Mouse (Mus musculus): ENCODE measurements around the gene Psrc1. TPM values are rescaled to one million over a fixed set of nuclear protein-coding genes. Genes with fewer than 3 reads are reported as not detected.
A peak's percentile ranks its signal among the peaks of the same experiment; 100 is the strongest.

Gene Psrc1
- polyA plus RNA-seq, 1 experiment from 2014 or later: 31.2 TPM

DNA sequence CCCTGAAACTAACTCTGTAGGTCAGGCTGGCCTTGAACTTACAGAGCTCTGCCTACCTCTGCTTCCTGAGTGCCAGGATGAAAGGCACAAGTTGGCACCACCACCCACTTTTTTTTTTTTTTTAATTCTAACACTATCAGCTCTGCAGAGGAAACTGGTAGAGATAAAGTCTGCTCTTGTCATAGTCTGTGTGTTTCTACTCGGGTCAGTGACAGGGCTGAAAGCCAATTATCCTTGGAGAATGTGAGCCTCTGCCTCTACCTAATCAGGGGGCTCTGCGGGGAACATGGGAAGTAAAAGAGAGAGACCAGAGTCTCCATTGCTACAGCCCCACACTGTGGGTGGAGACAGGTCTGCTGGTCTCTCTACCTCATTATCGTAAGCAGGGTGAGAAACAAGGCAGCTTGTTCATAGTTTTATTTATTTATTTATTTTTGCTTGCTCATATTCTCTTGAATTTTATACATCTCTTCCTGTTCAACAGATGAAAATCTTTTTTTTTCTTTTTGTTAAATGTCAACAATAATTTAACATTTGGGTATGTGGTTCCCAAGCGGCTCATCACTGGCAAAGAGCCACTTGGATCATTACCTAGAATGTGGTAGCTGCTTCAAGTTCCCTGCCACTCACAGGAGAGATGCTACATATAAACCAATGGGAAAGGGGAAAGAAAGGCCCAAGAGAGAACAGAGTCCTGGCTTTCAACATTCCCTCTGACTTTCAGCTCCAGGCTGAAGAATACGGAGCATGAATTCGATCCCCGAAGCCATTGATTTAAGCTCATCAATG, 4.6 kb upstream of the Psrc1 start:
- Histone ChIP-seq H3K4me1 (ENCODE audit: control insufficient read depth, insufficient read depth, low read length) (peaks cover 19% of the 10 kb centered on the region), H3K36me3 (ENCODE audit: control insufficient read depth, insufficient read depth, low read length) (no peaks in the 10 kb centered on the region), H3K4me2 (ENCODE audit: low read depth, low read length) (no peak overlapping the region), H3K27me3 (replicated peaks; ENCODE audit: control insufficient read depth, insufficient read depth, low read length) (no peaks in the 10 kb centered on the region), H3K9ac (ENCODE audit: low read depth, low read length) (no peak overlapping the region), H3K4me3 (ENCODE audit: low read depth, low read length) (no peak overlapping the region), H3K27ac (replicated peaks; ENCODE audit: low read depth, low read length) (no peak overlapping the region), H3K9me3 (ENCODE audit: control insufficient read depth, low read length) (no peaks in the 10 kb centered on the region)
- ATAC-seq (ENCODE audit: low read depth): no peak
- DNase-seq (ENCODE audit: low spot score): peak; percentile 68
- WGBS: 53% methylated on average over 7 of the region's 7 CpGs

DNA sequence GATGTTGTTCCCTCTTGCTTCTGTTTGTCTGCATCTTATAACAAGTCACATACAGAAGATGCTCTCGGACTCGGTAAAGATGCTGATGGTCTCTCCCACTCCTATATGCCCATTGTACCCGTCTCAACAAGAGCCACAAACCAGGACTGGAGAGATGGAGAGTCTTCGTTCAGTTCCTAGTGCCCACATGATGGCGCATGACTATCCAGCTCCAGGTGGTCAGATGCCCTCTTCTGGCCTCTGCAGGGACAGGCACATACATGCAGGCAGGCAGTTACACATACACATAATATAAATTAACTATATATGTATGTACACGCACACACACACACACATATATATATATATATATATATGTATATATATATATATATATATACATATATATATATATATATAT, 2.9 kb upstream of the Psrc1 start:
- Histone ChIP-seq H3K27ac (replicated peaks; ENCODE audit: low read depth, low read length) (no peak overlapping the region), H3K4me1 (ENCODE audit: control insufficient read depth, insufficient read depth, low read length) (peaks cover 31% of the 10 kb centered on the region), H3K4me2 (ENCODE audit: low read depth, low read length) (no peak overlapping the region), H3K9me3 (ENCODE audit: control insufficient read depth, low read length) (no peaks in the 10 kb centered on the region), H3K9ac (ENCODE audit: low read depth, low read length) (no peak overlapping the region), H3K36me3 (ENCODE audit: control insufficient read depth, insufficient read depth, low read length) (no peaks in the 10 kb centered on the region), H3K4me3 (ENCODE audit: low read depth, low read length) (no peak overlapping the region), H3K27me3 (replicated peaks; ENCODE audit: control insufficient read depth, insufficient read depth, low read length) (no peaks in the 10 kb centered on the region)
- DNase-seq (ENCODE audit: low spot score) (no peak), ATAC-seq (ENCODE audit: low read depth) (no peak)
- WGBS: 77% methylated on average over 6 of the region's 6 CpGs

DNA sequence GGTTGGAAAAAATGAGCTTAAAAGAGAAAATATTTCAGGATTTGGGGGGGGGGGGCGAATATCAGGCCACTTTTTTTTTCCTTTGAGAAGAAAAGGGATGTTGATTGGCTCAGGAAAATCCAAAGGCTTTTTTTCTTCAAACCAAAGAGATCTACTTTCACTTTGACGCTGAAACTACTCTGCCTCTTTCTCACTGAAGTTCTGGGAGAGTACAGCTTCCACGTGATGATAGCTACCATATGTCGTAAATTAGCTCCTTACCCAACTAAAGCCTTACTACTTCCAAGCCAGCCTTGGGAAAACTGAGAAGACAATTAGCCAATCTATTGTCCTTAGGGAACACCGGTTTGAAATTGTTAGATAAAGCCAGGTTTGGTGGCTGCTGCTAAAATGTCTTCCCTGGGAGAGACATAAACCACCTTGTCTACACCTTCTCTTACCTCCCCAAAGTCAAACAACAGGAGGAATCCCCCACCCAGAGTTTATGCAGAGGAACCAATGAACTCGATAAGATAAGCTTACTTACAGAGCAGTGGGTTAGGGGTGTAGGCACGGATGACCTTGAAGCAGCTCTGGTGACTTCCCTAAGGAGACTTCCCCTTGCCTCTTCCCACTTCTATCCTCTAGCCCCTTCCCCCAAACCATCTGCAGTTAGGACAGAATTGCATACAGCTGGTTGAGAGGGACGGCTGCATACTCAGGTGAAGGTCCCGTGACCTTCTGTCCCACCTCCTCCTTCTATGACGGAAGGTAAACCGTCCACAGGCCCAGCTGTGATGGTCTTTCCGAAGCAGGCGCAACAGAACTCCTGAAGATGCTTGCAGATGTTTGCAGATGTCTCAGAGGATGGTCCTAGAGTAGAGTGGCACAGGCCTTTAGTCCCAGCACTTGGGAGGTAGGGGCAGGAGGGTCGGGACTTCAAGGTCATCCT, 1.4 kb upstream of the Psrc1 start:
- peak; percentile 85 for DNase-seq (ENCODE audit: low spot score)
- Histone ChIP-seq H3K4me1 (ENCODE audit: control insufficient read depth, insufficient read depth, low read length) (peaks cover 31% of the 10 kb centered on the region), H3K4me3 (ENCODE audit: low read depth, low read length) (peak overlapping the region; percentile 56), H3K9me3 (ENCODE audit: control insufficient read depth, low read length) (no peaks in the 10 kb centered on the region), H3K27me3 (replicated peaks; ENCODE audit: control insufficient read depth, insufficient read depth, low read length) (no peaks in the 10 kb centered on the region), H3K9ac (ENCODE audit: low read depth, low read length) (peak overlapping the region; percentile 53), H3K36me3 (ENCODE audit: control insufficient read depth, insufficient read depth, low read length) (peaks cover 5% of the 10 kb centered on the region; the same call in 1 of the 2 replicates), H3K27ac (replicated peaks; ENCODE audit: low read depth, low read length) (peak overlapping the region; percentile 62), H3K4me2 (ENCODE audit: low read depth, low read length) (peak overlapping the region; percentile 65)
- WGBS: 34% methylated on average over 14 of the region's 14 CpGs
- ATAC-seq (ENCODE audit: low read depth): no peak

DNA sequence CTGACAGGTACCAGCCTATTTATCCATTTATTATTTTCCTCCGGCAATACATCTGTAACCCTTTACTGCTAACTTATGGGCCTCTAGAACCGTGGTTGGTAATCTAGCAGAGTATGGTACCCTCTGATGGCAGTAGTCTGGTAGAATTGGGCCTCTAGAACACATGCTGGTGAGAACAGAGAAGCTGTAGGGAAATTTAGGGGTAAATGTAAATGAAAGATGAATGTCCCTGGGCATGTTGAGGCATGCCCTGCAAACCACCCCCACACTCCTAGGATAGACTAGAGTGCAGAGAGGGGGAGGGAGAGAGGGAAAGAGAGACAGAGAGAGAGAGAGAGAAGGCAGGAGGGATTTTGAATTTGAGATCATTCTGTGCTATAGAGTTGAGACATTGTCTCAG, 786 bp downstream of the Psrc1 start:
- no peak for ATAC-seq (ENCODE audit: low read depth)
- no peak overlapping the region for H3K27ac ChIP-seq (replicated peaks; ENCODE audit: low read depth, low read length)
- DNase-seq (ENCODE audit: low spot score): no peak
- H3K4me1 ChIP-seq (ENCODE audit: control insufficient read depth, insufficient read depth, low read length): peaks cover 36% of the 10 kb centered on the region
- peak overlapping the region; percentile 52 for H3K9ac ChIP-seq (ENCODE audit: low read depth, low read length)
- H3K4me3 ChIP-seq (ENCODE audit: low read depth, low read length): peak overlapping the region; percentile 56
- H3K36me3 ChIP-seq (ENCODE audit: control insufficient read depth, insufficient read depth, low read length): peaks cover 5% of the 10 kb centered on the region; the same call in 1 of the 2 replicates
- no peaks in the 10 kb centered on the region for H3K9me3 ChIP-seq (ENCODE audit: control insufficient read depth, low read length)
- 27% methylated on average over 2 of the region's 2 CpGs for WGBS
- no peaks in the 10 kb centered on the region for H3K27me3 ChIP-seq (replicated peaks; ENCODE audit: control insufficient read depth, insufficient read depth, low read length)
- peak overlapping the region; percentile 65 for H3K4me2 ChIP-seq (ENCODE audit: low read depth, low read length)

GRCm38 (mm10) chr3:108386186-108386585, 2.5 kb downstream of the Psrc1 start:
- ATAC-seq (ENCODE audit: low read depth) (no peak), DNase-seq (ENCODE audit: low spot score) (no peak)
- Histone ChIP-seq H3K4me2 (ENCODE audit: low read depth, low read length) (no peak overlapping the region), H3K27ac (replicated peaks; ENCODE audit: low read depth, low read length) (no peak overlapping the region), H3K9me3 (ENCODE audit: control insufficient read depth, low read length) (no peaks in the 10 kb centered on the region), H3K4me3 (ENCODE audit: low read depth, low read length) (no peak overlapping the region), H3K9ac (ENCODE audit: low read depth, low read length) (no peak overlapping the region), H3K27me3 (replicated peaks; ENCODE audit: control insufficient read depth, insufficient read depth, low read length) (no peaks in the 10 kb centered on the region), H3K36me3 (ENCODE audit: control insufficient read depth, insufficient read depth, low read length) (peaks cover 5% of the 10 kb centered on the region; the same call in 1 of the 2 replicates), H3K4me1 (ENCODE audit: control insufficient read depth, insufficient read depth, low read length) (peaks cover 35% of the 10 kb centered on the region)
- WGBS: 90% methylated on average over 10 of the region's 10 CpGs

DNA sequence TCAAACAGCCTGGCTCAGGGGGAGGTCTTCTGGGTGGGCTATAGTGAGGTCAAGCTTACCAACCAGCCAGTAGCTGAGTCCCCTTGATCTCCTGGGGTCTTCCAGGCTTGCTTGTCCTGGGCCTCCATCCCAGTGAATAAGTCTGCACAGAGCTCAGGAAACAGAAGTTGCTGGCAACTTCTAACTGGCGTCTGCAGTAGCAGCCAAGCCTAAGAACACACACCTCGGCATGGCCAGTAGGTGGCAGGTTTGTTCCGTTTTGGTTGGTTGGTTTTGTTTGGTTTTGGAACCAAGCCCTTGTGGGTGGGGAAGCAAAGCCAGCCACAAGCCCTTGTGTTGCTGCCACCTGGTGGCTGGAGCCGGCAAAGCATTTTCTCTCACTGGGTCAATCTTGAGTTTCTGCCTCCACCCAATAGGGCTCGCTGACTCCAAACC, 5.5 kb downstream of the Psrc1 start:
- Histone ChIP-seq H3K4me3 (ENCODE audit: low read depth, low read length) (peak overlapping the region; percentile 6; the same call in 1 of the 2 replicates), H3K27ac (replicated peaks; ENCODE audit: low read depth, low read length) (peak overlapping the region; percentile 77), H3K27me3 (replicated peaks; ENCODE audit: control insufficient read depth, insufficient read depth, low read length) (no peaks in the 10 kb centered on the region), H3K9ac (ENCODE audit: low read depth, low read length) (peak overlapping the region; percentile 35; the same call in 1 of the 2 replicates), H3K9me3 (ENCODE audit: control insufficient read depth, low read length) (no peaks in the 10 kb centered on the region), H3K4me1 (ENCODE audit: control insufficient read depth, insufficient read depth, low read length) (peaks cover 29% of the 10 kb centered on the region), H3K4me2 (ENCODE audit: low read depth, low read length) (peak overlapping the region; percentile 39), H3K36me3 (ENCODE audit: control insufficient read depth, insufficient read depth, low read length) (peaks cover 5% of the 10 kb centered on the region; the same call in 1 of the 2 replicates)
- 0% methylated on average over 5 of the region's 5 CpGs for WGBS
- peak; percentile 97 for DNase-seq (ENCODE audit: low spot score)
- ATAC-seq (ENCODE audit: low read depth): peak; percentile 82

DNA sequence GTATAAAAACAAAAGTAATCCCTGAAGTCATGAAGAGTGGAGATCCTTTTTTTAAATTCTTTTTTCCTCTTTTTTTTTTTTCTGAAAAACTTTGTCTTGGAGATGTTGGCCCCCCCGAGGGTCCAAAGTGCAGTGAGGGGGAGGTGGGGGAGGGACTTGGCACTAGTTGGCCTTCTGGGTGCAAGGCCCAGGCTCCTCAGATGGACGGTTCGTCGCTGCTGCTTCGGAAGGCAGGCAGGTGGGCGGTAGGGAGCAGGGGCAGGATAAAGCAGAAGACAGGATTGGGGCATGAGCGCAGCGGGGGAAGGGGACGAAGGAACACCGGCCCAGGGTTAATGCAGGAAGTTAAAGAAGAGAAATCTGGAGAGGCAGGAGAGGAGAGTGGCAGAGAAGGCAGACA, 8.7 kb downstream of the Psrc1 start:
- Histone ChIP-seq H3K4me3 (ENCODE audit: low read depth, low read length) (no peak overlapping the region), H3K4me1 (ENCODE audit: control insufficient read depth, insufficient read depth, low read length) (peaks cover 17% of the 10 kb centered on the region), H3K9me3 (ENCODE audit: control insufficient read depth, low read length) (no peaks in the 10 kb centered on the region), H3K27me3 (replicated peaks; ENCODE audit: control insufficient read depth, insufficient read depth, low read length) (no peaks in the 10 kb centered on the region), H3K27ac (replicated peaks; ENCODE audit: low read depth, low read length) (no peak overlapping the region), H3K36me3 (ENCODE audit: control insufficient read depth, insufficient read depth, low read length) (peaks cover 16% of the 10 kb centered on the region; the same call in 1 of the 2 replicates), H3K9ac (ENCODE audit: low read depth, low read length) (peak overlapping the region; percentile 25; the same call in 1 of the 2 replicates), H3K4me2 (ENCODE audit: low read depth, low read length) (peak overlapping the region; percentile 3; the same call in 1 of the 2 replicates)
- WGBS: 16% methylated on average over 10 of the region's 10 CpGs
- ATAC-seq (ENCODE audit: low read depth) (no peak), DNase-seq (ENCODE audit: low spot score) (no peak)

GRCm38 (mm10) chr3:108392793-108393192, 9.2 kb downstream of the Psrc1 start:
- H3K27ac ChIP-seq (replicated peaks; ENCODE audit: low read depth, low read length): no peak overlapping the region
- peaks cover 21% of the 10 kb centered on the region; the same call in 1 of the 2 replicates for H3K36me3 ChIP-seq (ENCODE audit: control insufficient read depth, insufficient read depth, low read length)
- peaks cover 17% of the 10 kb centered on the region for H3K4me1 ChIP-seq (ENCODE audit: control insufficient read depth, insufficient read depth, low read length)
- peak overlapping the region; percentile 3; the same call in 1 of the 2 replicates for H3K4me2 ChIP-seq (ENCODE audit: low read depth, low read length)
- H3K27me3 ChIP-seq (replicated peaks; ENCODE audit: control insufficient read depth, insufficient read depth, low read length): no peaks in the 10 kb centered on the region
- H3K9ac ChIP-seq (ENCODE audit: low read depth, low read length): peak overlapping the region; percentile 25; the same call in 1 of the 2 replicates
- H3K9me3 ChIP-seq (ENCODE audit: control insufficient read depth, low read length): no peaks in the 10 kb centered on the region
- no peak for ATAC-seq (ENCODE audit: low read depth)
- DNase-seq (ENCODE audit: low spot score): no peak
- 51% methylated on average over 15 of the region's 15 CpGs for WGBS
- no peak overlapping the region for H3K4me3 ChIP-seq (ENCODE audit: low read depth, low read length)

All from embryonic facial prominence, embryonic 14.5 days (tissue).